Mouse (Mus musculus) heart, postnatal 10 days (tissue): ENCODE data around the gene Hist1h4f. TPM values are rescaled to one million over a fixed set of nuclear protein-coding genes. Genes with fewer than 3 reads are reported as not detected.
A peak's percentile ranks its signal among the peaks of the same experiment; 100 is the strongest.
"Not testable (repeated sequence)": the region's sequence is repeated elsewhere in the genome, so short reads cannot be mapped to it uniquely, and the experiment has no call there.

Experiments
- DNase-seq, 2 experiments: peaks; one replicate each; pipeline ENCODE4 v3.0.0; 2021
- intact Hi-C: fragments of 180-260 bp; cut with DNase I; formaldehyde crosslinking; loops from one replicate; pipeline ENCODE4 v1.15.1; 2025
- total RNA-seq, 2 experiments: library from RNA; stranded (reverse); gene quantifications; 2 replicates each; pipeline ENCODE4 v1.2.3; 2021

Gene Hist1h4f
- total RNA-seq, 2 experiments from 2014 or later, result 308 to 354 TPM

DNA sequence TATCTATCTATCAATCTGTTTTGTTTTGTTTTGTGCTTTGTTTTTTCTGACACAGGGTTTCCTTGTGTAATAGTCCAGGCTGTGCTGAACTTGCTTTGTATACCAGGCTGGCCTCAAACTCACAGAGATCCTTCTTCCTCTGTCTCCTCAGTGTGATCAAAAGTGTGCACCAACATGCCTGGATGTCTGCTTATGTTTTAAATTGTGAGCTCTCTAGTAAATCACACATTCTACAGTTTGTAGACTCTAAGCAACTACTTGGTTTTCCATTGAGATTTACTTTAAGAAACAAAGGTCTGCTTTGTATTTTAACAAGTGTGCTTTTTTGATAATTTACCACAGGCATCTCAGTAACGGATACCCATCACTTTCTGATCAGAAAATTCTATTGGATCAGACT lies 26.4 kb upstream of the Hist1h4f start:
- intact Hi-C loops, result no loop called here
- DNase-seq, result no peak

DNA sequence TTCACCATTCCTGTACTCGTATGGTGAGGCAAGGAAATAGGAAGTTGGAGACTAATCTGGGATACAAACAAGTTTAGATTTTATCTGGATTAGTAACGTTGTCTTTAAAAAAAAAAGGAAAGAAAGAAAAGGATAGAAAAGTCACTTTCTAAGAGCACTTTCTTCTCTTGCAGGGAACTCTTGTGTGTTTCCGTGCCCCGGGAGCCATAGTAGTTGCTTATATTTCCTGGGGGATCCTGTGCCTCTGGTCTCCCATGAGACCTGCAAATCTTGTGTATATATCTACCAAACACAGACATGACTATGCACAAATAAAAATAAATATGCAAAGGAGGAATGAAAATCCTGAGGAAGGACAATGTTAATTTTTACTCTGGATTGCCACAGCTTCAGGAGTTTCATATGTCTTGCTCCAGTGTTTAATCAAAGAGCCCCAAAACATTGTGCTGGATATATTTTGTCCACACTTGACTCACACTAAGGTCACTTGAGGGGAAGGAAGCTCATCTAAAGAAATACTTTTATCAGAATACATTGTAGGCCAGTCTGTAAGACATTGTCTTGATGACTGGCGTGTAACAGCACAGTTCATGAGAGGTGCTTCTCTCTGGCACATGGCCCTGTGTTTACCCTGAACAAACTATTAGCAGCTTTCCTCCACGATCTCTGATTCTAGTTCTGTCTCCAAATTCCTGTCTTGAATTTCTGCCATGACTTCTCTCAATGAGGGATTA lies 25.6 kb upstream of the Hist1h4f start:
- intact Hi-C loops, result no loop called here
- no peak for DNase-seq

- intact Hi-C loops, result no loop called here
- DNase-seq, result no peak
Measured at GRCm38 (mm10) chr13:23576351-23576881, 25.0 kb upstream of the Hist1h4f start.

DNA sequence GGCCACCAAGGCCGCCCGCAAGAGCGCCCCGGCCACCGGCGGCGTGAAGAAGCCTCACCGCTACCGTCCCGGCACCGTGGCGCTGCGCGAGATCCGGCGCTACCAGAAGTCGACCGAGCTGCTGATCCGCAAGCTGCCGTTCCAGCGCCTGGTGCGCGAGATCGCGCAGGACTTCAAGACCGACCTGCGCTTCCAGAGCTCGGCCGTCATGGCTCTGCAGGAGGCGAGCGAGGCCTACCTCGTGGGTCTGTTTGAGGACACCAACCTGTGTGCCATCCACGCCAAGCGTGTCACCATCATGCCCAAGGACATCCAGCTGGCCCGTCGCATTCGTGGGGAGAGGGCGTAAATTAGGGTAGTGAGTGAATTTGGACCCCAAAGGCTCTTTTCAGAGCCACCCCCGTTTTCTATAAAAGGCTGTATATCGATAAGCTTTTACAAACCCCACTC lies 24.4 kb upstream of the Hist1h4f start:
- intact Hi-C loops, DNase-seq: not testable (repeated sequence)

DNA sequence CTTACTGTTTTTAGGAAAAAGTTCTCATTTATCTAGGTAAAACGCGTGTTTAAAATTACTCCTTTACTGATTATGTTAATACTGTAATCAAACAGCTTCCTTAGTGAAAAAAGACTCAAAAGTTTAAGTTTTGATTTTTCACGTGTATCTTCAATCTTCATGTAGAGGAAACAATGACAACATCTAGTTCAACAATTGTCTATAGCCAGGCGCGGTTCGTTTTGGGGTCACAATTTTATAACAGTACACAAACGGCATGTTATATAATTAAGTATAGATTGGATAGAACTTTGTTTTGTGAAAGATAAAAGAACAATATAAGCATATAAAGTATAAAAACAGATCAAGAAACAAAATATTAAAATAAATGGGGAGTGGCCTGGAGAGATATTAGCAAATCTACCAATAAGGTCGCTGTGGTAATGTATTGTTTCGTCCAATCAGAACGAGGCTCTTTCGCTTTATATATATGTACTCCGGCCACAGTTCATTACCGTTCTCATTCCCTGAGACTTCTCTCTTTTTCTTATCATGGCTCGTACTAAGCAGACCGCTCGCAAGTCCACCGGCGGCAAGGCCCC lies 23.9 kb upstream of the Hist1h4f start, which contains the start of gene Hist1h3d:
Hist1h3d (plus strand) TSS at position 493 of the 581 bp plus-strand sequence.
- DNase-seq, result peak; percentile 73 to 74
- intact Hi-C loops, result no loop called here

GRCm38 (mm10) chr13:23574546-23575170 lies 23.2 kb upstream of the Hist1h4f start:
- intact Hi-C loops, result loop anchor here (1.0 kb wide), 1 partner anchor 47 kb away; the partner anchor contains the start of gene Hist1h2be
- DNase-seq, result not testable (repeated sequence)

- peak; percentile 91 to 92 for DNase-seq
- intact Hi-C loops, result loop anchor here (1.0 kb wide), 1 partner anchor 47 kb away; the partner anchor contains the start of gene Hist1h2be
Measured at GRCm38 (mm10) chr13:23573898-23574524, 22.6 kb upstream of the Hist1h4f start, which contains the start of the genes Hist1h2bf and Hist1h2ad. Hist1h2bf (minus strand) TSS chr13:23574196. Hist1h2ad (plus strand) TSS chr13:23574381.

- DNase-seq, intact Hi-C loops: not testable (repeated sequence)
Measured at GRCm38 (mm10) chr13:23573034-23573897, 21.8 kb upstream of the Hist1h4f start.

DNA sequence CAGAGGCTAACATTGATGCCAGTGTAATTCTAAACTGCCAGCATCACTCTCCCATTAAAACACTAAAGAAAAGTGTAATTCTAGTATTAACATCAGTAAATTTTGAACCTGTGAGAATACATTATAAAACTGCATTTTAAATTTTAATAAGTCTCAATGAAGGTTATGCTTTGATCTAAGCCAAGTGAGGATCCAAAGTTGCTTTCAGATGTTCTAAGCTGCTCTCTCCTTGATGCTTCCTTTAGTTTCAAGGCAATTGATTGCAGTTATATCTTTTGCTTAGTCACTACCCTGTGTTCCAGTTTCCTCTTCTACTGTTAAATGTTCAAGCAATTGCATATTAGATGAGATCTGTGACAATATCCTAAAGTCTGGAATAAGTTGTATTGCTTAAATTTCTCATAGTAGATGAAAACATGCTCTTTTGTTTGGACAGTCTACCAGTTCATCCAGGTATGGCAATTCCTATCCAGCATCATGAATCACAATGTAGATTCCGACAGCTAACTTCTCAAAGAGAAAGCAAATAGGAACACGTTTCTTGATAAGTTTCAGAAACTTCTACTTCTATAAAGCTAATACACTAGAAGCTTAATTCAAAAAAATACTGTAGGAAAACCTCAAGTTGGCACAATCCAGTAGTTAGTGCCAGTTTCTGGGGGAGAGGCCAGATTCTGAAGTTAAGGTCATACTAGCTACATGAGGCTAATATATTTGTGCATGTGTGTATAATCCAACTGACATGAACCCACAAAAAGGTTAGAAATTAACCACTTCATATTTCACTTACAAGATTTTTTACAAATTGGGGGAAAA lies 21.0 kb upstream of the Hist1h4f start:
- no peak for DNase-seq
- intact Hi-C loops, result no loop called here

GRCm38 (mm10) chr13:23571504-23572217 lies 20.2 kb upstream of the Hist1h4f start:
- DNase-seq, intact Hi-C loops: not testable (repeated sequence)

DNA sequence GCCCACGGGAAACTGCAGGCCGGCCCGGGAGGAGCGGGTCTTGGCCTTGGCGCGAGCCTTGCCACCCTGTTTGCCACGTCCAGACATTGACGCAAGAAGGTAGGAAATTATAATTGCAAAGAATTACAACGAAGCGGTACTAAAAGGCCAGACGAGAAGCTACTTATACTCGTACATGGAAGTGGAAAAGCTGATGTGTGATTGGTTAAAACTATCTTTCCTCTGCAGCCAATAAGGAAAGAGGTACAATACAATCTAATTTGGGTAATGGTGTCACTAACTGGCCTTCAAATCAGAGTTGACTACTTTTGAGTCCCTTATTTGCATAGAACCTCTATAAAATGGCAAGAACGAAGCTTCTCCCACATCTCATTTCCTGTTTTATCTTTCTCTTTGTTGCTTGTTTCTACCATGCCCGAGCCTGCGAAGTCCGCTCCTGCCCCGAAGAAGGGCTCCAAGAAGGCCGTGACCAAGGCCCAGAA lies 19.6 kb upstream of the Hist1h4f start, which contains the start of the genes Hist1h2ae and Hist1h2bg:
Hist1h2ae (minus strand) TSS at position 199 of the 482 bp plus-strand sequence.
Hist1h2bg (plus strand) TSS at position 375 of the 482 bp plus-strand sequence.
- intact Hi-C loops, result no loop called here
- DNase-seq, result peak; percentile 81 to 82

DNA sequence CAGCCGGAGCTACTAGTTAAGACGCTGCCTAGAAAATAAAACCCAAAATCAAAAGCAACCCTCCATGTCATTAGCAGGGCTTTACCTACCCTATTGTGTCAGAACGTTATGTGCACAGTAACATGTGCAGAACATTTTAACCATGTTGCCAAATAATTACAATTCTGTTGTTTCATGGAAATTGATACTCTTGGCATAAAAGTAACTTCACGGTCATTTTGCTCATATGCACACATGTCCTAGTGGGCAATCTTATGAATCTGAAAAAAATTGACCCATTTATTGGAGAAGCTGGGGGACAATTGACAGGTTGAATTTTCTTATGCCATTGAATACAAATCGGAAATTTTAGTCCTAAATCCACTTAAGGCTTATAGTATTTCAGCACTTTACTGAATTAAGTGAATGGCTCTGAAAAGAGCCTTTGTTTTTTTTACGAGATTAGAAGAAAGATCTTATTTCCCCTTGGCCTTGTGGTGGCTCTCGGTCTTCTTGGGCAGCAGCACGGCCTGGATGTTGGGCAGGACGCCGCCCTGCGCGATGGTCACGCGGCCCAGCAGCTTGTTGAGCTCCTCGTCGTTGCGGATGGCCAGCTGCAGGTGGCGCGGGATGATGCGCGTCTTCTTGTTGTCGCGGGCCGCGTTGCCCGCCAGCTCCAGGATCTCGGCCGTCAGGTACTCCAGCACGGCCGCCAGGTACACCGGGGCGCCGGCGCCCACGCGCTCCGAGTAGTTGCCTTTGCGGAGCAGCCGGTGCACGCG lies 19.0 kb upstream of the Hist1h4f start:
- intact Hi-C loops, DNase-seq: not testable (repeated sequence)

- no peak for DNase-seq
- intact Hi-C loops, result no loop called here
Measured at GRCm38 (mm10) chr13:23564482-23564881, 13.0 kb upstream of the Hist1h4f start.

- intact Hi-C loops, result no loop called here
- peak; percentile 62 to 70 for DNase-seq
Measured at GRCm38 (mm10) chr13:23562699-23563462, 11.4 kb upstream of the Hist1h4f start.

DNA sequence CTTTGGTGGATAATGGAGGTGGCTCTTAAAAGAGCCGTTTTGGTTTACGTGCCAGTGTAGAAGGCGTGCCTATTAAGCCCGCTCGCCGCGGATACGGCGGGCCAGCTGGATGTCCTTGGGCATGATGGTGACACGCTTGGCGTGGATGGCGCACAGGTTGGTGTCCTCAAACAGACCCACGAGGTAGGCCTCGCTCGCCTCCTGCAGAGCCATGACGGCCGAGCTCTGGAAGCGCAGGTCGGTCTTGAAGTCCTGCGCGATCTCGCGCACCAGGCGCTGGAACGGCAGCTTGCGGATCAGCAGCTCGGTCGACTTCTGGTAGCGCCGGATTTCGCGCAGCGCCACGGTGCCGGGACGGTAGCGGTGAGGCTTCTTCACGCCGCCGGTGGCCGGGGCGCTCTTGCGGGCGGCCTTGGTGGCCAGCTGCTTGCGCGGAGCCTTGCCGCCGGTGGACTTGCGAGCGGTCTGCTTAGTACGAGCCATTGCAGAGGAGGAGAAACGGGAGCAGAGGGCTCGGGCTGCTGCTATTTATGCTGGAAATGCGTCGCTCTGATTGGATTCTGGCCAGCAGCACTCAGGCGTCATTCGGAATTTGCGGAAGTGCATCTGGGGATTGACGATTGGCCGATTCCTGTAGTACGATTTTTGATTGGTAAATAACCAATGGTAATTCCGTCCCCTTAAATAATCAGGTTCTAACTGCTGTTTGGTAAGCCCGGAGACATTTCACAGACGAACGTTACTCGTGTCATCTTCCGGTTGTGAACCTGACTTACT lies 10.6 kb upstream of the Hist1h4f start, which contains the start of gene Hist1h3e:
Hist1h3e (minus strand) TSS at position 487 of the 777 bp plus-strand sequence.
- DNase-seq, result peak; percentile 96
- intact Hi-C loops, result not testable (repeated sequence)
